Mouse (Mus musculus) G1E (cell line): ENCODE measurements at regions not wholly inside any gene's neighbourhood (a gene's known extent, or its start where the extent isn't known, plus 50 kb on each side); places are given as distances from the start of the nearest gene placed in this dataset.

ENCODE experiments used
- CTCF ChIP-seq: IDR thresholded peaks from 2 replicates; pipeline ENCODE4 v1.5.1; 2012; ENCODE audit warnings: low read depth, low read length, inconsistent platforms, mixed read lengths
- GATA1 ChIP-seq: IDR thresholded peaks from 2 replicates; pipeline ENCODE4 v1.6.1; 2012; ENCODE audit warnings: borderline replicate concordance, low read length, inconsistent platforms, mixed read lengths

- TF ChIP-seq CTCF = no peak
- no peak for TF ChIP-seq GATA1
Observed at GRCm38 (mm10) chr6:99824808-99825207, 98.6 kb upstream of the Prok2 start.
